Mouse (Mus musculus): ENCODE measurements at regions not wholly inside any gene's neighbourhood (a gene's known extent, or its start where the extent isn't known, plus 50 kb on each side); places are given as distances from the start of the nearest gene placed in this dataset.

- no peak overlapping the region for H3K27ac ChIP-seq (ENCODE audit: low read depth, low read length)
- no peaks in the 10 kb centered on the region for H3K27me3 ChIP-seq (replicated peaks; ENCODE audit: control insufficient read depth, insufficient read depth, low read length)
- H3K4me3 ChIP-seq (ENCODE audit: low read length), result no peak overlapping the region
- ATAC-seq, result no peak
- no peaks in the 10 kb centered on the region for H3K9me3 ChIP-seq (ENCODE audit: control insufficient read depth, low read length)
- H3K4me2 ChIP-seq (ENCODE audit: low read length), result no peak overlapping the region
- H3K4me1 ChIP-seq (ENCODE audit: control insufficient read depth, insufficient read depth, low read depth, low read length), result no peaks in the 10 kb centered on the region
- no peaks in the 10 kb centered on the region for H3K36me3 ChIP-seq (ENCODE audit: control insufficient read depth, insufficient read depth, low read length)
- no peak overlapping the region for H3K9ac ChIP-seq (ENCODE audit: low read depth, low read length)
Measured at GRCm38 (mm10) chr19:52623496-52623895, 359.4 kb downstream of the Ins1 start.

GRCm38 (mm10) chr19:52613353-52613752 lies 349.3 kb downstream of the Ins1 start:
- no peaks in the 10 kb centered on the region for H3K9me3 ChIP-seq (ENCODE audit: control insufficient read depth, low read length)
- no peak overlapping the region for H3K4me2 ChIP-seq (ENCODE audit: low read length)
- no peaks in the 10 kb centered on the region for H3K36me3 ChIP-seq (ENCODE audit: control insufficient read depth, insufficient read depth, low read length)
- no peak overlapping the region for H3K9ac ChIP-seq (ENCODE audit: low read depth, low read length)
- no peak for ATAC-seq
- no peaks in the 10 kb centered on the region for H3K27me3 ChIP-seq (replicated peaks; ENCODE audit: control insufficient read depth, insufficient read depth, low read length)
- H3K4me3 ChIP-seq (ENCODE audit: low read length), result no peak overlapping the region
- no peaks in the 10 kb centered on the region for H3K4me1 ChIP-seq (ENCODE audit: control insufficient read depth, insufficient read depth, low read depth, low read length)
- H3K27ac ChIP-seq (ENCODE audit: low read depth, low read length), result no peak overlapping the region
- WGBS, result 89% methylated on average over 5 of the region's 5 CpGs

- Histone ChIP-seq H3K4me3 (ENCODE audit: low read length) (no peak overlapping the region), H3K9me3 (ENCODE audit: control insufficient read depth, low read length) (no peaks in the 10 kb centered on the region), H3K9ac (ENCODE audit: low read depth, low read length) (no peak overlapping the region), H3K4me2 (ENCODE audit: low read length) (no peak overlapping the region), H3K4me1 (ENCODE audit: control insufficient read depth, insufficient read depth, low read depth, low read length) (no peaks in the 10 kb centered on the region), H3K27me3 (replicated peaks; ENCODE audit: control insufficient read depth, insufficient read depth, low read length) (no peaks in the 10 kb centered on the region), H3K27ac (ENCODE audit: low read depth, low read length) (no peak overlapping the region), H3K36me3 (ENCODE audit: control insufficient read depth, insufficient read depth, low read length) (no peaks in the 10 kb centered on the region)
- 74% methylated on average over 3 of the region's 3 CpGs for WGBS
- no peak for ATAC-seq
Measured at GRCm38 (mm10) chr19:52606859-52607258, 342.8 kb downstream of the Ins1 start.

GRCm38 (mm10) chr19:52600410-52600809 lies 336.3 kb downstream of the Ins1 start:
- Histone ChIP-seq H3K9me3 (ENCODE audit: control insufficient read depth, low read length) (no peaks in the 10 kb centered on the region), H3K27ac (ENCODE audit: low read depth, low read length) (no peak overlapping the region), H3K4me1 (ENCODE audit: control insufficient read depth, insufficient read depth, low read depth, low read length) (no peaks in the 10 kb centered on the region), H3K4me2 (ENCODE audit: low read length) (no peak overlapping the region), H3K9ac (ENCODE audit: low read depth, low read length) (no peak overlapping the region), H3K27me3 (replicated peaks; ENCODE audit: control insufficient read depth, insufficient read depth, low read length) (no peaks in the 10 kb centered on the region), H3K4me3 (ENCODE audit: low read length) (no peak overlapping the region), H3K36me3 (ENCODE audit: control insufficient read depth, insufficient read depth, low read length) (no peaks in the 10 kb centered on the region)
- ATAC-seq, result no peak
- 41% methylated on average over 3 of the region's 3 CpGs for WGBS

- no peaks in the 10 kb centered on the region for H3K4me1 ChIP-seq (ENCODE audit: control insufficient read depth, insufficient read depth, low read depth, low read length)
- WGBS, result 83% methylated on average over 4 of the region's 4 CpGs
- no peak overlapping the region for H3K4me2 ChIP-seq (ENCODE audit: low read length)
- H3K27ac ChIP-seq (ENCODE audit: low read depth, low read length), result no peak overlapping the region
- no peaks in the 10 kb centered on the region for H3K36me3 ChIP-seq (ENCODE audit: control insufficient read depth, insufficient read depth, low read length)
- H3K4me3 ChIP-seq (ENCODE audit: low read length), result no peak overlapping the region
- H3K9me3 ChIP-seq (ENCODE audit: control insufficient read depth, low read length), result no peaks in the 10 kb centered on the region
- no peak overlapping the region for H3K9ac ChIP-seq (ENCODE audit: low read depth, low read length)
- no peak for ATAC-seq
- no peaks in the 10 kb centered on the region for H3K27me3 ChIP-seq (replicated peaks; ENCODE audit: control insufficient read depth, insufficient read depth, low read length)
Measured at GRCm38 (mm10) chr19:52565401-52565800, 301.3 kb downstream of the Ins1 start.

- no peak for ATAC-seq
- H3K27ac ChIP-seq (ENCODE audit: low read depth, low read length), result no peak overlapping the region
Measured at GRCm38 (mm10) chr19:52534758-52535157, 270.7 kb downstream of the Ins1 start.

GRCm38 (mm10) chr19:52525509-52525908 lies 261.4 kb downstream of the Ins1 start:
- Histone ChIP-seq H3K9me3 (ENCODE audit: control insufficient read depth, low read length) (no peaks in the 10 kb centered on the region), H3K4me2 (ENCODE audit: low read length) (no peak overlapping the region), H3K27me3 (replicated peaks; ENCODE audit: control insufficient read depth, insufficient read depth, low read length) (no peaks in the 10 kb centered on the region), H3K36me3 (ENCODE audit: control insufficient read depth, insufficient read depth, low read length) (no peaks in the 10 kb centered on the region), H3K27ac (ENCODE audit: low read depth, low read length) (no peak overlapping the region), H3K4me1 (ENCODE audit: control insufficient read depth, insufficient read depth, low read depth, low read length) (no peaks in the 10 kb centered on the region), H3K9ac (ENCODE audit: low read depth, low read length) (no peak overlapping the region), H3K4me3 (ENCODE audit: low read length) (no peak overlapping the region)
- no peak for ATAC-seq
- WGBS, result 86% methylated on average over 5 of the region's 5 CpGs

More at GRCm38 (mm10) chr19:52534758-52535157, 270.7 kb downstream of the Ins1 start:
- no peak overlapping the region for H3K4me3 ChIP-seq (ENCODE audit: low read length)
- H3K4me2 ChIP-seq (ENCODE audit: low read length), result no peak overlapping the region
- no peak overlapping the region for H3K9ac ChIP-seq (ENCODE audit: low read depth, low read length)
- WGBS, result 13% methylated on average over 4 of the region's 4 CpGs
- H3K36me3 ChIP-seq (ENCODE audit: control insufficient read depth, insufficient read depth, low read length), result no peaks in the 10 kb centered on the region
- H3K9me3 ChIP-seq (ENCODE audit: control insufficient read depth, low read length), result no peaks in the 10 kb centered on the region
- H3K27me3 ChIP-seq (replicated peaks; ENCODE audit: control insufficient read depth, insufficient read depth, low read length), result no peaks in the 10 kb centered on the region
- no peaks in the 10 kb centered on the region for H3K4me1 ChIP-seq (ENCODE audit: control insufficient read depth, insufficient read depth, low read depth, low read length)

GRCm38 (mm10) chr19:52503331-52503730 lies 239.2 kb downstream of the Ins1 start:
- H3K4me3 ChIP-seq (ENCODE audit: low read length), result no peak overlapping the region
- WGBS, result 62% methylated on average over 4 of the region's 4 CpGs
- H3K9ac ChIP-seq (ENCODE audit: low read depth, low read length), result no peak overlapping the region
- H3K27me3 ChIP-seq (replicated peaks; ENCODE audit: control insufficient read depth, insufficient read depth, low read length), result no peaks in the 10 kb centered on the region
- no peaks in the 10 kb centered on the region for H3K9me3 ChIP-seq (ENCODE audit: control insufficient read depth, low read length)
- H3K4me2 ChIP-seq (ENCODE audit: low read length), result no peak overlapping the region
- H3K36me3 ChIP-seq (ENCODE audit: control insufficient read depth, insufficient read depth, low read length), result no peaks in the 10 kb centered on the region
- ATAC-seq, result no peak
- no peaks in the 10 kb centered on the region for H3K4me1 ChIP-seq (ENCODE audit: control insufficient read depth, insufficient read depth, low read depth, low read length)
- no peak overlapping the region for H3K27ac ChIP-seq (ENCODE audit: low read depth, low read length)

Data from hindbrain, embryonic 16.5 days (tissue).